Mouse (Mus musculus) lung, adult 2 months (tissue): ENCODE results near the gene Cdc42bpa.

Experiments
- CTCF ChIP-seq: fragments of 200-500 bp; IDR thresholded peaks from 2 replicates; pipeline ENCODE4 v1.5.1; 2011; ENCODE audit warnings: mild to moderate bottlenecking, low read length, control low read depth; ENCODE audit not compliant: insufficient read depth
- POLR2A ChIP-seq: fragments of 200-500 bp; IDR thresholded peaks from 2 replicates; pipeline ENCODE4 v1.6.1; 2011; ENCODE audit warnings: low read depth, mild to moderate bottlenecking, control low read depth, low read length, borderline replicate concordance; ENCODE audit errors: extremely low read depth

DNA sequence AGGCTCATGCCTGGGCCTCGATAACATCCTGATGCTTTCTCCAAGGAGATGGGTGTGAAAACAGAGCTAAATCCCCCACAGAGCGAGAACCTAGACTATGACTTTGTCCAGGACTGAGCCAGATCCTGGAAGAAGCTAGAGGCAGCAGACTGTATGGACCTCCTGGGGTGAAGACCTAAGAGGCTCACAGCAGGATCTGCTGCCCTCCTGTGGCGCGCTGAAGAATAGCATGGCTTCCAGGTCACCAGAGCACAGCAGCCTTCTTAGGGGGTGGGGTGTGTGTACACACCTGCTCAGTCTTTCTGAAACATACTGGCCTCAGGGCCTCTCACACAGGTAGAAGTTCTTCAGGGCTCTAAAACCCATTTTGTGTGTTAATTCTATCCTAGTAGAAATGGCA, 254.8 kb downstream of the Cdc42bpa start:
- TF ChIP-seq POLR2A = no peak
- peak; percentile 98 for TF ChIP-seq CTCF
